In the genomic region with DNA sequence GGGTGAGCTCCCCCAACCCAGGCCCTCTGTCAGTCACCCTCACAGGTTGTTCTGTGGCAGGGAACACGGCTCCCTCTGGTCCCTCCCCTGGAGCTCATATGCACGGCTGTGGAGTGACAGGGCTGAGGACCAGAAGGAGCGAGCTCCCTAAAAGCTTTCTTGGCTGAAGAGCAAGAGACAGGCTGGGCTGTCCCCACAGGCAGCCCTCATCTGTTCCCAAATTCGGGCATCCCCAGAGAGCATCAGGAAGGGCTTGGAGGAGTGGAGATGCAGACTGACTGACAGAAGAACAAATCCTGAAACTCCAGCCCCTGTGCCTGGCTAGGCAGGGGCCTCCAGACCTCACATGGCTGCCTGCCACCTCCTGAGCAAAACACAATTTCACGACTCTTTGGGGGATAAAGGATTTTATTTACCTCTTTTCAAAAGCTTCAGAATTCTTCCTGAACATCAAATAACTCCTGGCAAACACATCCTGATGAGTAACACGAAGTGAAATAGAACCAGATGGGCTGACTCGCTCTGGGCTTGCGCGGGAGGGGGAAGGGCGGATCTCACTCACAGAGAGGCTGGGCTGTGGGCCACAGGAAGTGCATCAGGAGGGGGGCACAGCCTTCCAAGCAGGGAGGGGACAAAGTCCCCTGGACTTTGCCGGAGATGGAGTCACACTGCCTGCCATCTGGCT, we compare ENCODE assay signal across 8 mouse cellular contexts.
DNase-seq lines count a peak whose midpoint lies in the region; ATAC-seq and TF ChIP-seq lines count a peak whose summit lies in the region.

No protein-coding gene starts in this region.

- H3K4me2 ChIP-seq in midbrain, embryonic 13.5 days (replicated peaks): peak overlapping the region; percentile 21; the same call in 1 of the 2 replicates
- H3K4me2 ChIP-seq in stomach, embryonic 16.5 days (ENCODE audit: low read depth, low read length): peak overlapping the region; percentile 44

- H3K4me3 ChIP-seq in embryonic fibroblast, embryonic 13.5 days (ENCODE audit: insufficient read depth, low read length): no peak overlapping the region
- H3K4me3 ChIP-seq in heart, embryonic 10.5 days: peak overlapping the region; percentile 16; the same call in 1 of the 2 replicates
- peak overlapping the region; percentile 41 for H3K4me3 ChIP-seq in limb, embryonic 10.5 days
- H3K4me3 ChIP-seq in midbrain, embryonic 13.5 days (replicated peaks): no peak overlapping the region
- no peak overlapping the region; the same call in 1 of the 2 replicates for H3K4me3 ChIP-seq in stomach, embryonic 16.5 days (replicated peaks; ENCODE audit: low read length)

- 0 out of 2 replicates have a peak overlapping the region, but pooled peaks have one; percentile 29 for H3K9ac ChIP-seq in midbrain, embryonic 13.5 days (replicated peaks)
- peak overlapping the region; percentile 51 for H3K9ac ChIP-seq in stomach, embryonic 16.5 days (ENCODE audit: low read length)

- H3K36me3 ChIP-seq in heart, embryonic 10.5 days: no peaks in the 10 kb centered on the region
- no peaks in the 10 kb centered on the region for H3K36me3 ChIP-seq in limb, embryonic 10.5 days
- H3K36me3 ChIP-seq in midbrain, embryonic 13.5 days: no peaks in the 10 kb centered on the region
- no peaks in the 10 kb centered on the region for H3K36me3 ChIP-seq in stomach, embryonic 16.5 days (ENCODE audit: control insufficient read depth, insufficient read depth, low read length)

- WGBS in heart, embryonic 10.5 days: 10% methylated on average over 11 of the region's 11 CpGs
- 6% methylated on average over 11 of the region's 11 CpGs for WGBS in limb, embryonic 10.5 days
- 6% methylated on average over 11 of the region's 11 CpGs for WGBS in midbrain, embryonic 13.5 days
- WGBS in stomach, embryonic 16.5 days: 9% methylated on average over 11 of the region's 11 CpGs

- TF ChIP-seq POLR2A in embryonic fibroblast, embryonic 13.5 days (IDR thresholded peaks at IDR 0.05; ENCODE audit: low read depth, low read length): peak; percentile 71

- no peaks in the 10 kb centered on the region for H3K9me3 ChIP-seq in heart, embryonic 10.5 days
- H3K9me3 ChIP-seq in limb, embryonic 10.5 days (replicated peaks): no peaks in the 10 kb centered on the region
- no peaks in the 10 kb centered on the region for H3K9me3 ChIP-seq in midbrain, embryonic 13.5 days
- no peaks in the 10 kb centered on the region for H3K9me3 ChIP-seq in stomach, embryonic 16.5 days (replicated peaks; ENCODE audit: control insufficient read depth, low read length)

- DNase-seq in brain, adult 2 months (ENCODE audit: low read depth, low spot score): peak; percentile 97
- DNase-seq in heart, embryonic 10.5 days (ENCODE audit: low spot score): peak; percentile 81
- DNase-seq in kidney, adult 9 months: peak; percentile 88
- DNase-seq in limb, embryonic 10.5 days (ENCODE audit: low spot score): peak; percentile 87

- H3K4me1 ChIP-seq in embryonic fibroblast, embryonic 13.5 days (ENCODE audit: control insufficient read depth, insufficient read depth, low read length): peaks cover 29% of the 10 kb centered on the region
- H3K4me1 ChIP-seq in heart, embryonic 10.5 days: peaks cover 61% of the 10 kb centered on the region
- H3K4me1 ChIP-seq in limb, embryonic 10.5 days: peaks cover 61% of the 10 kb centered on the region
- peaks cover 57% of the 10 kb centered on the region for H3K4me1 ChIP-seq in midbrain, embryonic 13.5 days (replicated peaks)
- peaks cover 47% of the 10 kb centered on the region for H3K4me1 ChIP-seq in stomach, embryonic 16.5 days (ENCODE audit: control insufficient read depth, insufficient read depth, low read length)

- ATAC-seq in midbrain, embryonic 13.5 days: peak; percentile 89
- peak; percentile 89 for ATAC-seq in stomach, embryonic 16.5 days (ENCODE audit: insufficient read depth, low FRiP score)
- no peak for ATAC-seq in granulocyte monocyte progenitor cell, adult 5-6 weeks (replicated peaks; ENCODE audit: poor library complexity, severe bottlenecking)

- no peaks in the 10 kb centered on the region; the same call in 1 of the 2 replicates for H3K27me3 ChIP-seq in heart, embryonic 10.5 days (ENCODE audit: insufficient read depth, poor library complexity, severe bottlenecking)
- H3K27me3 ChIP-seq in limb, embryonic 10.5 days (ENCODE audit: low read depth, poor library complexity, severe bottlenecking): no peaks in the 10 kb centered on the region
- no peaks in the 10 kb centered on the region for H3K27me3 ChIP-seq in midbrain, embryonic 13.5 days
- H3K27me3 ChIP-seq in stomach, embryonic 16.5 days (ENCODE audit: control insufficient read depth, insufficient read depth, low read length): no peaks in the 10 kb centered on the region

- H3K27ac ChIP-seq in embryonic fibroblast, embryonic 13.5 days (ENCODE audit: insufficient read depth, low read length): peak overlapping the region; percentile 83
- peak overlapping the region; percentile 88 for H3K27ac ChIP-seq in heart, embryonic 10.5 days
- H3K27ac ChIP-seq in limb, embryonic 10.5 days: peak overlapping the region; percentile 90
- peak overlapping the region; percentile 77 for H3K27ac ChIP-seq in midbrain, embryonic 13.5 days
- peak overlapping the region; percentile 98 for H3K27ac ChIP-seq in stomach, embryonic 16.5 days (ENCODE audit: low read length)

- no peak for TF ChIP-seq CTCF in embryonic fibroblast, embryonic 13.5 days (IDR thresholded peaks at IDR 0.05; ENCODE audit: borderline replicate concordance, insufficient read depth, low read length)

Comparison
In these comparisons a context has a peak if more than half of its experiments do, and no peak if none do; other contexts are left out.
1. H3K4me3 ChIP-seq: peak in heart, embryonic 10.5 days (single experiment) and limb, embryonic 10.5 days (single experiment); none in embryonic fibroblast, embryonic 13.5 days (single experiment), midbrain, embryonic 13.5 days (single experiment) and stomach, embryonic 16.5 days (single experiment).
2. Peak in every context shown above with its lines, with median percentiles within 50 percentile points of each other: DNase-seq and H3K27ac ChIP-seq.